Mouse (Mus musculus) ES-E14 (cell line): Measurements from ENCODE around the gene Tmcc2. TPM values are rescaled to one million over a fixed set of nuclear protein-coding genes. Genes with fewer than 3 reads are reported as not detected.

Experiments
- DNase-seq: peaks from one replicate; pipeline ENCODE4 v3.0.0-alpha.2; 2013; ENCODE audit warnings: low read depth, low spot score
- H3K27ac ChIP-seq: 2 replicates; pipeline ENCODE4 v1.5.1; 2012; ENCODE audit warnings: low read depth, mild to moderate bottlenecking, low read length, moderate library complexity, mixed read lengths; ENCODE audit not compliant: poor library complexity, insufficient read depth, severe bottlenecking
- H3K36me3 ChIP-seq: 2 replicates; pipeline ENCODE4 v1.6.1; 2012; ENCODE audit warnings: mild to moderate bottlenecking, low read length, moderate library complexity, mixed read lengths; ENCODE audit not compliant: control insufficient read depth, poor library complexity, insufficient read depth, severe bottlenecking
- H3K4me1 ChIP-seq, 2 experiments: fragments of 150-350 bp in 1 of 2; sonication (generic) in 1 of 2; 2 replicates each; pipeline ENCODE4 v1.6.1; 2012; ENCODE audit warnings: low read length in 2 of 2, mild to moderate bottlenecking in 1 of 2, mixed read lengths in 1 of 2; ENCODE audit not compliant: control insufficient read depth in 2 of 2, insufficient read depth in 2 of 2, poor library complexity in 1 of 2
- H3K4me3 ChIP-seq, 2 experiments: fragments of 150-350 bp in 1 of 2; sonication (generic) in 1 of 2; 2 replicates each; pipeline ENCODE4 v1.5.1; 2012; ENCODE audit warnings: low read length in 2 of 2, low read depth in 1 of 2, mild to moderate bottlenecking in 1 of 2, mixed read lengths in 1 of 2; ENCODE audit not compliant: insufficient read depth in 1 of 2, poor library complexity in 1 of 2, severe bottlenecking in 1 of 2
- H3K9ac ChIP-seq: 2 replicates; pipeline ENCODE4 v1.6.1; 2012; ENCODE audit warnings: low read depth, mild to moderate bottlenecking, low read length, mixed read lengths; ENCODE audit not compliant: poor library complexity, insufficient read depth, severe bottlenecking
- H3K9me3 ChIP-seq: fragments of 150-350 bp; sonication (generic); 2 replicates; pipeline ENCODE4 v1.6.1; 2012; ENCODE audit warnings: low read depth, mild to moderate bottlenecking, low read length; ENCODE audit not compliant: control insufficient read depth, insufficient read depth
- CHD2 ChIP-seq: IDR thresholded peaks from 2 replicates; pipeline ENCODE4 v1.6.1; 2014; ENCODE audit warnings: mild to moderate bottlenecking, low read depth, low read length, inconsistent platforms
- HCFC1 ChIP-seq: IDR thresholded peaks from 2 replicates; pipeline ENCODE4 v1.6.1; 2012; ENCODE audit warnings: low read length, inconsistent platforms, borderline replicate concordance; ENCODE audit not compliant: insufficient read depth
- MAFK ChIP-seq: IDR thresholded peaks from 2 replicates; pipeline ENCODE4 v1.6.1; 2014; ENCODE audit warnings: mild to moderate bottlenecking, low read depth, low read length, inconsistent platforms; ENCODE audit not compliant: insufficient read depth
- ZC3H11A ChIP-seq: IDR thresholded peaks from 2 replicates; pipeline ENCODE4 v1.6.1; 2012; ENCODE audit warnings: low read depth, mild to moderate bottlenecking, inconsistent platforms, low read length, borderline replicate concordance
- ZNF384 ChIP-seq: IDR thresholded peaks from 2 replicates; pipeline ENCODE4 v1.6.1; 2012; ENCODE audit warnings: low read depth, low read length, inconsistent platforms
- in situ Hi-C, 2 experiments: fragments of 600-800 bp; cut with MboI; formaldehyde crosslinking; loops; one replicate each; pipeline ENCODE4 v1.15.1; 2025; ENCODE audit warnings: low sequenced_read_pairs in 2 of 2, inconsistent platforms in 1 of 2; ENCODE audit not compliant: unreplicated experiment in 2 of 2
- total RNA-seq: library from RNA; depleted of rRNA; stranded (reverse); fragments of 300-350 nt; gene quantifications from 2 replicates; pipeline ENCODE4 v1.2.3, GENCODE M21; 2012; rRNA removed

The Tmcc2 gene
- total RNA-seq, 1 experiment, result 7.9 TPM

GRCm38 (mm10) chr1:132310754-132311153 lies 80.3 kb downstream of the Tmcc2 start:
- Histone ChIP-seq H3K27ac (no peak overlapping the region), H3K4me1 (peaks cover 0 to 6% of the 10 kb centered on the region in 2 experiments; a peak in 1 of 4 replicates), H3K36me3 (no peaks in the 10 kb centered on the region), H3K4me3 (no peak overlapping the region), H3K9ac (no peak overlapping the region), H3K9me3 (no peaks in the 10 kb centered on the region)
- TF ChIP-seq HCFC1 (no peak), ZNF384 (no peak), ZC3H11A (no peak), MAFK (no peak), CHD2 (no peak)
- DNase-seq, result no peak
- in situ Hi-C loops, result no loop called here

- Histone ChIP-seq H3K36me3 (no peaks in the 10 kb centered on the region), H3K27ac (no peak overlapping the region), H3K9me3 (no peaks in the 10 kb centered on the region), H3K4me1 (peaks cover 2 to 12% of the 10 kb centered on the region in 2 experiments; a peak in 1 of 4 replicates), H3K4me3 (no peak overlapping the region), H3K9ac (no peak overlapping the region)
- TF ChIP-seq CHD2, result no peak
- no peak for TF ChIP-seq ZNF384
- TF ChIP-seq ZC3H11A, result no peak
- TF ChIP-seq HCFC1, result no peak
- in situ Hi-C loops, result loop anchor here in 1 of 2 experiments (5.0 kb wide), 1 partner anchor 49 kb away; no protein-coding TSS in a partner anchor
- no peak for DNase-seq
Measured at GRCm38 (mm10) chr1:132308674-132309073, 82.4 kb downstream of the Tmcc2 start.

GRCm38 (mm10) chr1:132307962-132308361 lies 83.1 kb downstream of the Tmcc2 start:
- DNase-seq, result no peak
- H3K4me3 ChIP-seq, result no peak overlapping the region
- in situ Hi-C loops, result loop anchor here in 1 of 2 experiments (5.0 kb wide), 1 partner anchor 49 kb away; no protein-coding TSS in a partner anchor
- H3K27ac ChIP-seq, result no peak overlapping the region
- no peaks in the 10 kb centered on the region for H3K36me3 ChIP-seq
- TF ChIP-seq HCFC1, result no peak
- TF ChIP-seq MAFK, result no peak
- no peak for TF ChIP-seq CHD2
- no peak for TF ChIP-seq ZC3H11A
- TF ChIP-seq ZNF384, result no peak
- H3K9me3 ChIP-seq, result no peaks in the 10 kb centered on the region
- H3K9ac ChIP-seq, result no peak overlapping the region
- peaks cover 2 to 12% of the 10 kb centered on the region in 2 experiments; a peak in 1 of 4 replicates for H3K4me1 ChIP-seq

GRCm38 (mm10) chr1:132306808-132307207 lies 84.3 kb downstream of the Tmcc2 start:
- in situ Hi-C loops, result loop anchor here in 1 of 2 experiments (5.0 kb wide), 1 partner anchor 50 kb away; no protein-coding TSS in a partner anchor
- TF ChIP-seq HCFC1, result no peak
- no peak for TF ChIP-seq CHD2
- TF ChIP-seq ZC3H11A, result no peak
- TF ChIP-seq ZNF384, result no peak
- TF ChIP-seq MAFK, result no peak

More at GRCm38 (mm10) chr1:132306808-132307207, 84.3 kb downstream of the Tmcc2 start:
- Histone ChIP-seq H3K4me3 (no peak overlapping the region), H3K36me3 (no peaks in the 10 kb centered on the region), H3K9ac (no peak overlapping the region), H3K27ac (no peak overlapping the region), H3K4me1 (peaks cover 2 to 10% of the 10 kb centered on the region in 2 experiments; a peak in 1 of 4 replicates), H3K9me3 (no peaks in the 10 kb centered on the region)
- no peak for DNase-seq

Other genes starting within 250 kb of the Tmcc2 start
- 3.9 and 4.3 TPM in 2 replicates for gene Lemd1, start 199.8 kb downstream of the Tmcc2 start, total RNA-seq
- gene AC124108.1, start 199.8 kb downstream of the Tmcc2 start, total RNA-seq, result 5.0 and 6.5 TPM in 2 replicates
- 0.37 TPM in 1 of 2 replicates, not detected in the other for gene Gm10188, start 161.5 kb downstream of the Tmcc2 start, total RNA-seq
- gene Klhdc8a, start 92.7 kb downstream of the Tmcc2 start, total RNA-seq, result 1.2 and 2.8 TPM in 2 replicates
- 7.4 and 8.0 TPM in 2 replicates for gene Nuak2, start 75.2 kb downstream of the Tmcc2 start, total RNA-seq
- 6.5 and 8.4 TPM in 2 replicates for gene Dstyk, start 26.3 kb upstream of the Tmcc2 start, total RNA-seq
- 45.0 and 51.7 TPM in 2 replicates for gene Rbbp5, start 86.1 kb upstream of the Tmcc2 start, total RNA-seq
- gene Tmem81, start 114.9 kb upstream of the Tmcc2 start, total RNA-seq, result 4.3 and 6.8 TPM in 2 replicates
- 2.9 and 4.8 TPM in 2 replicates for gene Cntn2, start 152.0 kb upstream of the Tmcc2 start, total RNA-seq